Mouse (Mus musculus): ENCODE measurements around the gene Tec.

DNA sequence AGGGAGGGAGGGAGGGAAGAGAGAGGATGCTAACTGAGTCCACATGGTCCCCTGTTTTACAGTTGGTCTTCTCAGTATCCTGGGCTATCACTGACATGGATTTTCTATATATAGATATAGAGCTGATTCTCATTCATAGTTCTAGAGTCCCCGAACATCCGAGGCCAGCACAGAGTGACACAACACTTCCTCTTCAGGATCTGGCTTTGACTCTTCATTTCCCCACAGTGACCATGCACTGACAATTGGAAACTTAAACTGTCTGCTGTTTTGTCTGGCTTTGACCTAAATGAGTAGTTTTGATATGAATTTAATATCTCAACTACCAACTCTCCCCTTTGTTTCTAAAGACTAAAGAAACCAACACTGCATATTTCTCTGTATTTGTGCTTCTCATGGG is 144.9 kb downstream of the Tec start:
- TF ChIP-seq ZNF384 (IDR thresholded peaks at IDR 0.05; ENCODE audit: low read depth, low read length) (no peak), CHD2 (IDR thresholded peaks at IDR 0.05; ENCODE audit: low read depth, low read length) (no peak), HCFC1 (IDR thresholded peaks at IDR 0.05; ENCODE audit: borderline replicate concordance, insufficient read depth, low read length) (no peak)

Measured in ES-E14 (cell line).